9 mouse cellular contexts compared by ENCODE assay signal in the genomic region with DNA sequence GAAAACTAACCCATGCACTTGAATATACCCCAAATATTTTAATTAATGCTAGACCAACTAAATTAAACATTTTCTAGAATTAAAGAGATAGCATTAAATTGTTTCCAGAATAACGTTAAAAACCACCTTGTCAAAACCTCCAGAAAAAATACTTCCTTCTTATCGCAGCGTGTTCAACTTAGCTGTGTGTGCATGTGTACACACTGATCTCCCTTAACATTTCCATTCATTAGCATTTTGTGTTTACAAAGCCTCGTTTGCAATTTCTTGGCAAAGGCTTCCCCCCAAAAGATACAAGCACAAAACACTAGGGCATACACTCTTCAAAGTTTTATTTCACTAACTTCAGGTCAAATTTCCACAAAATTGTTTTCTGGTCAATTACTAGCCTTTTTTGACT. TPM values are rescaled to one million over a fixed set of nuclear protein-coding genes. Genes with fewer than 3 reads are reported as not detected.
DNase-seq lines count a peak whose midpoint lies in the region; ATAC-seq and TF ChIP-seq lines count a peak whose summit lies in the region.
"Had no signal": no experiment of that assay in that cellular context is flagged by ENCODE, and none has a peak within 500 bp of the region (broad histone marks: within the 10 kb centered on the region; RNA-seq: fewer than 3 reads in every experiment).

No protein-coding gene starts in this region.

- no peaks in the 10 kb centered on the region for H3K9me3 ChIP-seq in erythroblast, embryonic 14.5 days (ENCODE audit: control insufficient read depth, low read length)
- H3K9me3 ChIP-seq in lung, embryonic 16.5 days (ENCODE audit: control insufficient read depth, low read length) = no peaks in the 10 kb centered on the region
- H3K9me3 ChIP-seq in limb, embryonic 14.5 days (ENCODE audit: control insufficient read depth, low read length) = no peaks in the 10 kb centered on the region
- no peaks in the 10 kb centered on the region for H3K9me3 ChIP-seq in stomach, embryonic 14.5 days (ENCODE audit: control insufficient read depth, low read depth, low read length)

- no peak overlapping the region for H3K27ac ChIP-seq in lung, embryonic 16.5 days (ENCODE audit: low read length)
- H3K27ac ChIP-seq in limb, embryonic 14.5 days (replicated peaks; ENCODE audit: low read depth, low read length) = no peak overlapping the region
- no peak overlapping the region for H3K27ac ChIP-seq in stomach, embryonic 14.5 days (ENCODE audit: low read length)

- WGBS in lung, embryonic 16.5 days = 59% methylated on average over 4 of the region's 4 CpGs
- 81% methylated on average over 4 of the region's 4 CpGs for WGBS in limb, embryonic 14.5 days
- 71% methylated on average over 4 of the region's 4 CpGs for WGBS in stomach, embryonic 14.5 days

- no peak for TF ChIP-seq POLR2A in limb, embryonic 14.5 days (IDR thresholded peaks at IDR 0.05; ENCODE audit: borderline replicate concordance, extremely low read depth, insufficient read depth, insufficient read length)

- peaks cover 52% of the 10 kb centered on the region for H3K4me1 ChIP-seq in erythroblast, embryonic 14.5 days (ENCODE audit: control insufficient read depth)
- H3K4me1 ChIP-seq in lung, embryonic 16.5 days (replicated peaks; ENCODE audit: control insufficient read depth, insufficient read depth, low read length) = no peaks in the 10 kb centered on the region; the same call in 1 of the 2 replicates
- H3K4me1 ChIP-seq in limb, embryonic 14.5 days (ENCODE audit: control insufficient read depth, insufficient read depth, low read length) = peaks cover 6% of the 10 kb centered on the region
- H3K4me1 ChIP-seq in stomach, embryonic 14.5 days (ENCODE audit: control insufficient read depth, insufficient read depth, low read length) = peaks cover 6% of the 10 kb centered on the region; the same call in 1 of the 2 replicates

- no peak for DNase-seq in lung, postnatal 25 days (ENCODE audit: low spot score)
- no peak for DNase-seq in limb, embryonic 14.5 days (ENCODE audit: low spot score)
- no peak for DNase-seq in ovary, postnatal 36 days (ENCODE audit: low spot score)
- DNase-seq in right cerebral cortex, adult 18-20 months = no peak
- DNase-seq: adrenal gland, adult 2 months had no signal

- H3K4me2 ChIP-seq in lung, embryonic 16.5 days (ENCODE audit: low read depth, low read length) = 0 out of 2 replicates have a peak overlapping the region, but pooled peaks have one; percentile 69
- H3K4me2 ChIP-seq in limb, embryonic 14.5 days (replicated peaks; ENCODE audit: low read depth, low read length, severe bottlenecking) = peak overlapping the region; percentile 76
- peak overlapping the region; percentile 59; the same call in 1 of the 2 replicates for H3K4me2 ChIP-seq in stomach, embryonic 14.5 days (replicated peaks; ENCODE audit: low read depth, low read length)

- H3K36me3 ChIP-seq in erythroblast, embryonic 14.5 days (ENCODE audit: control insufficient read depth) = peaks cover 61% of the 10 kb centered on the region
- H3K36me3 ChIP-seq in lung, embryonic 16.5 days (ENCODE audit: control insufficient read depth, insufficient read depth, low read length) = no peaks in the 10 kb centered on the region
- no peaks in the 10 kb centered on the region for H3K36me3 ChIP-seq in limb, embryonic 14.5 days (ENCODE audit: control insufficient read depth, insufficient read depth, low read length)
- no peaks in the 10 kb centered on the region for H3K36me3 ChIP-seq in stomach, embryonic 14.5 days (ENCODE audit: control insufficient read depth, insufficient read depth, low read length)

- ATAC-seq in erythroblast, adult 5-6 weeks (replicated peaks; ENCODE audit: low FRiP score, poor library complexity, severe bottlenecking) = no peak
- ATAC-seq in lung, embryonic 16.5 days (ENCODE audit: low read depth) = no peak
- no peak for ATAC-seq in limb, embryonic 14.5 days (ENCODE audit: low FRiP score, low read depth)
- ATAC-seq in stomach, embryonic 14.5 days (ENCODE audit: insufficient number of reproducible peaks, insufficient read depth, low FRiP score, low read depth) = no peak

- H3K4me3 ChIP-seq in erythroblast, embryonic 14.5 days (replicated peaks) = peak overlapping the region; percentile 98
- H3K4me3 ChIP-seq in lung, embryonic 16.5 days (ENCODE audit: low read length) = peak overlapping the region; percentile 84; the same call in 1 of the 2 replicates
- H3K4me3 ChIP-seq in limb, embryonic 14.5 days (replicated peaks; ENCODE audit: low read length) = peak overlapping the region; percentile 83
- peak overlapping the region; percentile 71; the same call in 1 of the 2 replicates for H3K4me3 ChIP-seq in stomach, embryonic 14.5 days (ENCODE audit: low read depth, low read length)

- H3K27me3 ChIP-seq in erythroblast, embryonic 14.5 days (ENCODE audit: control insufficient read depth) = no peaks in the 10 kb centered on the region
- no peaks in the 10 kb centered on the region for H3K27me3 ChIP-seq in lung, embryonic 16.5 days (ENCODE audit: control insufficient read depth, insufficient read depth, low read depth, low read length)
- no peaks in the 10 kb centered on the region for H3K27me3 ChIP-seq in limb, embryonic 14.5 days (ENCODE audit: control insufficient read depth, insufficient read depth, low read length)
- H3K27me3 ChIP-seq in stomach, embryonic 14.5 days (ENCODE audit: control insufficient read depth, insufficient read depth, low read length) = no peaks in the 10 kb centered on the region

- H3K9ac ChIP-seq in lung, embryonic 16.5 days (ENCODE audit: low read length) = no peak overlapping the region
- H3K9ac ChIP-seq in limb, embryonic 14.5 days (ENCODE audit: low read depth, low read length, severe bottlenecking) = no peak overlapping the region
- no peak overlapping the region for H3K9ac ChIP-seq in stomach, embryonic 14.5 days (replicated peaks; ENCODE audit: low read depth, low read length)

RNA-seq across cellular contexts. Expression of a gene that starts 2.3 kb away (rescaled TPM):
- polyA plus RNA-seq in erythroblast, embryonic 14.5 days (2012) = 23.3 and 50.8 TPM in 2 replicates
- 567 and 568 TPM in 2 replicates for total RNA-seq in erythroblast, adult 5-6 weeks (2015; ENCODE audit: low replicate concordance)
- total RNA-seq in erythroblast, adult 5-6 weeks (2017; ENCODE audit: low replicate concordance) = 331 and 428 TPM in 2 replicates
- 30.9 and 33.4 TPM in 2 replicates for polyA plus RNA-seq in lung, embryonic 16.5 days (2015; fragmentation: Nextera tagmentation; extraction: Ambion mirVana)
- polyA plus RNA-seq in limb, embryonic 14.5 days (2012; rRNA removed) = 20.5 and 27.8 TPM in 2 replicates
- polyA plus RNA-seq in limb, embryonic 14.5 days (2014; fragmentation: Nextera tagmentation; extraction: Ambion mirVana) = 71.9 and 77.8 TPM in 2 replicates
- polyA plus RNA-seq in stomach, embryonic 14.5 days (2014; fragmentation: Nextera tagmentation; extraction: Ambion mirVana) = 45.3 and 46.0 TPM in 2 replicates
